Mouse (Mus musculus) hematopoietic stem cell, adult 5-6 weeks (primary cell): Measurements from ENCODE around the gene Gm29423. TPM values are rescaled to one million over a fixed set of nuclear protein-coding genes. Genes with fewer than 3 reads are reported as not detected.
"Not testable (repeated sequence)": the region's sequence is repeated elsewhere in the genome, so short reads cannot be mapped to it uniquely, and the experiment has no call there.

Source experiments
- ATAC-seq, 2 experiments: fragments of 125-278 bp in 1 of 2; replicated peaks in 1 of 2; 2 replicates each; pipeline ENCODE4 v1.8.0; 2016 to 2017; ENCODE audit warnings: inconsistent platforms in 2 of 2, mild to moderate bottlenecking in 2 of 2, moderate number of reproducible peaks in 2 of 2, low read depth in 1 of 2, moderate TSS enrichment in 1 of 2; ENCODE audit not compliant: low FRiP score in 2 of 2, poor library complexity in 2 of 2, severe bottlenecking in 2 of 2, insufficient read depth in 1 of 2, low TSS enrichment in 1 of 2
- total RNA-seq: library from RNA; stranded (forward); fragments of 172-1452, 232-1000 nt; gene quantifications from 2 replicates; pipeline ENCODE4 v1.2.3, GENCODE M21; 2017

Gene Gm29423
- not detected in 2 replicates for total RNA-seq

DNA sequence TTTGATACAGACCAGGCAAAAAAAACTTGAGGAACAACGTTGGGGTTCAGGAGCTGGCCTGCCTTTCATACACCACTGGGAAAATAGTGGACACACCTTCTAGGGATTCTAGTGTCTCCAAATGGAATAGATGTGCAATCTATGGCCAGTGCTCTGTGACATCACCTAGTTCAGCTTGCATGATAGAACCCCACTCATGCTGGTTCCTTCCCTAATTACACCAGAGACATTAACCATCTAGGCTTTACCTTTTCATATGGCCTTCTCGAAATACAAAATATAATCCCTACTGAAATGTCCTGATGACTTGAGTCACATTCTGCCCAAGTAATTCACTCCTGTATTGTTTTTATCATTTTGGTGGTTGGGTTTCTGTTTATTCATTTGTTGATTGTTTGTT, at the start of gene Gm29423, which contains the start of gene Gm29644:
Gene Gm29423 (minus strand): TSS at position 101 of the 400 bp plus-strand sequence.
Gene Gm29644 (minus strand): TSS at position 157 of the 400 bp plus-strand sequence.
- ATAC-seq: not testable (repeated sequence)

DNA sequence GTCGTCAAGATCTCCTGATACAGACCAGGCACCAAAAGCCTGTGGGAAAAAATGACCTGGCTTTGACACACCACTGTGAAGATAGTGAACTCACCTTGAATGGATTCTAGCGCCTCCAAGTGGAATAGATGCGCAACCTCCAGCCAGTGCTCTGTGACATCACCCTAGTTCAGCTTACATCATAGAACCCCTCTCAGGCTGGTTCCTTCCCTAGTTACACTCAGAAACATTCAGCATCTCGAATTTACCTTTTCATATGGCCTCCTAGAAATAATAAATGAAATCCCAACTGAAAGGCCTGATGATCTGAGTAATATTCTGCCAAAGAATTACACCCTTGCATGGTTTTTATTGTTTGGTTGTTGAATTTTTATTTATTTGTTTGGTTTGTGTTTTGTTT, 29.5 kb downstream of the Gm29423 start, which contains the start of gene Gm21118:
Gene Gm21118 (minus strand): TSS at position 101 of the 400 bp plus-strand sequence.
- not testable (repeated sequence) for ATAC-seq

Other genes starting within 250 kb of the Gm29423 start
- gene Gm21118, start 29.6 kb downstream of the Gm29423 start, total RNA-seq: not detected in 2 replicates
- gene Gm29644, start 56 bp upstream of the Gm29423 start, total RNA-seq: not detected in 2 replicates
- gene Gm20888, start 138.6 kb upstream of the Gm29423 start, total RNA-seq: not detected in 2 replicates